Mouse (Mus musculus) kidney, embryonic 15.5 days (tissue): ENCODE measurements around the gene Tns3. TPM values are rescaled to one million over a fixed set of nuclear protein-coding genes. Genes with fewer than 3 reads are reported as not detected.

Experiments
- ATAC-seq: fragments of 200-750 bp; cut with Nextera tagmentation; replicated peaks from 2 replicates; pipeline ENCODE4 v1.8.0; 2017; ENCODE audit warnings: moderate TSS enrichment; ENCODE audit not compliant: low FRiP score
- H3K27ac ChIP-seq: fragments of 300-500 bp; sonication (generic); 2 replicates; pipeline ENCODE4 v1.5.1; 2015; ENCODE audit warnings: mild to moderate bottlenecking, inconsistent platforms
- H3K27me3 ChIP-seq: fragments of 300-500 bp; sonication (generic); 2 replicates; pipeline ENCODE4 v1.6.1; 2015; ENCODE audit warnings: inconsistent platforms
- H3K36me3 ChIP-seq: fragments of 300-500 bp; sonication (generic); 2 replicates; pipeline ENCODE4 v1.6.1; 2015; ENCODE audit warnings: inconsistent platforms
- H3K4me1 ChIP-seq: fragments of 300-500 bp; sonication (generic); 2 replicates; pipeline ENCODE4 v1.6.1; 2015; ENCODE audit warnings: inconsistent platforms
- H3K4me2 ChIP-seq: fragments of 300-500 bp; sonication (generic); 2 replicates; pipeline ENCODE4 v1.6.1; 2015; ENCODE audit warnings: moderate library complexity, mild to moderate bottlenecking, inconsistent platforms
- H3K4me3 ChIP-seq: fragments of 300-500 bp; sonication (generic); replicated peaks from 2 replicates; pipeline ENCODE4 v1.5.1; 2015; ENCODE audit warnings: mild to moderate bottlenecking, inconsistent platforms
- H3K9ac ChIP-seq: fragments of 300-500 bp; sonication (generic); 2 replicates; pipeline ENCODE4 v1.6.1; 2015; ENCODE audit warnings: mild to moderate bottlenecking, inconsistent platforms
- H3K9me3 ChIP-seq: fragments of 300-500 bp; sonication (generic); replicated peaks from 2 replicates; pipeline ENCODE4 v1.6.1; 2016; ENCODE audit warnings: inconsistent platforms
- WGBS: fragments of 180-500 bp; shearing (Covaris S2); methylation state at CpG from one replicate; pipeline ENCODE4 v1.1.7; 2015; ENCODE audit warnings: mixed read lengths; 5-methylcytosine and 5-hydroxymethylcytosine counted together
- polyA plus RNA-seq: library from polyadenylated mRNA; unstranded; fragments of >200 nt; fragmentation: Nextera tagmentation; extraction: Ambion mirVana; gene quantifications from 2 replicates; pipeline ENCODE4 v1.2.1, GENCODE M21; 2015

The Tns3 gene
- polyA plus RNA-seq, 1 experiment from 2014 or later, result 27.7 TPM

GRCm38 (mm10) chr11:8432941-8433340 lies 231.4 kb downstream of the Tns3 start:
- no peaks in the 10 kb centered on the region for H3K4me1 ChIP-seq
- no peak for ATAC-seq
- WGBS, result 87% methylated on average over 8 of the region's 8 CpGs
- H3K27ac ChIP-seq, result no peak overlapping the region
- no peaks in the 10 kb centered on the region for H3K9me3 ChIP-seq
- no peak overlapping the region for H3K4me2 ChIP-seq
- no peak overlapping the region for H3K4me3 ChIP-seq
- peaks cover 85% of the 10 kb centered on the region for H3K36me3 ChIP-seq
- H3K9ac ChIP-seq, result no peak overlapping the region
- H3K27me3 ChIP-seq, result no peaks in the 10 kb centered on the region

- no peak overlapping the region for H3K4me2 ChIP-seq
- 86% methylated on average over 11 of the region's 11 CpGs for WGBS
- H3K9me3 ChIP-seq, result no peaks in the 10 kb centered on the region
- H3K4me1 ChIP-seq, result peaks cover 13% of the 10 kb centered on the region
- H3K27ac ChIP-seq, result no peak overlapping the region
- no peak for ATAC-seq
- no peak overlapping the region for H3K4me3 ChIP-seq
- no peaks in the 10 kb centered on the region for H3K27me3 ChIP-seq
- no peak overlapping the region for H3K9ac ChIP-seq
- peaks cover 32% of the 10 kb centered on the region for H3K36me3 ChIP-seq
These were observed 236.7 kb downstream of the Tns3 start for GRCm38 (mm10) chr11:8427660-8428059.

GRCm38 (mm10) chr11:8425226-8425570 lies 239.1 kb downstream of the Tns3 start:
- Histone ChIP-seq H3K27me3 (no peaks in the 10 kb centered on the region), H3K36me3 (peaks cover 9% of the 10 kb centered on the region), H3K9me3 (no peaks in the 10 kb centered on the region), H3K27ac (peak overlapping the region; percentile 65), H3K4me1 (peaks cover 13% of the 10 kb centered on the region), H3K4me2 (no peak overlapping the region), H3K4me3 (no peak overlapping the region), H3K9ac (no peak overlapping the region)
- ATAC-seq, result no peak
- WGBS, result 86% methylated on average over 5 of the region's 5 CpGs

- peak overlapping the region; percentile 65 for H3K27ac ChIP-seq
- H3K4me1 ChIP-seq, result peaks cover 13% of the 10 kb centered on the region
- no peaks in the 10 kb centered on the region for H3K9me3 ChIP-seq
- peak overlapping the region; percentile 49 for H3K4me2 ChIP-seq
- H3K36me3 ChIP-seq, result peaks cover 3% of the 10 kb centered on the region; the same call in 1 of the 2 replicates
- 26% methylated on average over 13 of the region's 13 CpGs for WGBS
- peak; percentile 82 for ATAC-seq
- no peaks in the 10 kb centered on the region for H3K27me3 ChIP-seq
- peak overlapping the region; percentile 10; the same call in 1 of the 2 replicates for H3K4me3 ChIP-seq
- no peak overlapping the region for H3K9ac ChIP-seq
These were observed 239.8 kb downstream of the Tns3 start for GRCm38 (mm10) chr11:8424342-8425225.

- H3K36me3 ChIP-seq, result no peaks in the 10 kb centered on the region
- no peaks in the 10 kb centered on the region for H3K4me1 ChIP-seq
- 32% methylated on average over 18 of the region's 18 CpGs for WGBS
- H3K9me3 ChIP-seq, result no peaks in the 10 kb centered on the region
- H3K27ac ChIP-seq, result no peak overlapping the region
- H3K4me2 ChIP-seq, result no peak overlapping the region
- no peak overlapping the region for H3K9ac ChIP-seq
- peak; percentile 78 for ATAC-seq
- H3K27me3 ChIP-seq, result 0 out of 2 replicates have a peak, but pooled peaks cover 3% of the 10 kb centered on the region
- H3K4me3 ChIP-seq, result no peak overlapping the region
These were observed 259.0 kb downstream of the Tns3 start for GRCm38 (mm10) chr11:8405225-8405899.

- 0 out of 2 replicates have a peak, but pooled peaks cover 3% of the 10 kb centered on the region for H3K27me3 ChIP-seq
- WGBS, result 82% methylated on average over 7 of the region's 7 CpGs
- H3K4me1 ChIP-seq, result no peaks in the 10 kb centered on the region
- no peaks in the 10 kb centered on the region for H3K36me3 ChIP-seq
- no peak overlapping the region for H3K4me3 ChIP-seq
- ATAC-seq, result no peak
- no peak overlapping the region for H3K27ac ChIP-seq
- no peaks in the 10 kb centered on the region for H3K9me3 ChIP-seq
- H3K4me2 ChIP-seq, result no peak overlapping the region
- no peak overlapping the region for H3K9ac ChIP-seq
These were observed 263.0 kb downstream of the Tns3 start for GRCm38 (mm10) chr11:8401328-8401727.

- Histone ChIP-seq H3K9ac (no peak overlapping the region), H3K27ac (no peak overlapping the region), H3K4me1 (no peaks in the 10 kb centered on the region), H3K4me3 (no peak overlapping the region), H3K36me3 (no peaks in the 10 kb centered on the region), H3K9me3 (no peaks in the 10 kb centered on the region), H3K4me2 (no peak overlapping the region), H3K27me3 (no peaks in the 10 kb centered on the region)
- 73% methylated on average over 7 of the region's 7 CpGs for WGBS
- no peak for ATAC-seq
These were observed 268.0 kb downstream of the Tns3 start for GRCm38 (mm10) chr11:8396329-8396728.

GRCm38 (mm10) chr11:8391564-8391963 lies 272.8 kb downstream of the Tns3 start:
- no peaks in the 10 kb centered on the region for H3K9me3 ChIP-seq
- no peak overlapping the region for H3K4me2 ChIP-seq
- no peaks in the 10 kb centered on the region for H3K4me1 ChIP-seq
- no peak overlapping the region for H3K4me3 ChIP-seq
- H3K27me3 ChIP-seq, result no peaks in the 10 kb centered on the region
- no peaks in the 10 kb centered on the region for H3K36me3 ChIP-seq
- H3K9ac ChIP-seq, result no peak overlapping the region
- ATAC-seq, result no peak
- no peak overlapping the region for H3K27ac ChIP-seq
- WGBS, result 64% methylated on average over 5 of the region's 5 CpGs

GRCm38 (mm10) chr11:8385891-8386405 lies 278.4 kb downstream of the Tns3 start:
- Histone ChIP-seq H3K36me3 (no peaks in the 10 kb centered on the region), H3K4me3 (no peak overlapping the region), H3K4me2 (no peak overlapping the region), H3K27me3 (no peaks in the 10 kb centered on the region), H3K9me3 (no peaks in the 10 kb centered on the region), H3K27ac (no peak overlapping the region), H3K9ac (no peak overlapping the region), H3K4me1 (no peaks in the 10 kb centered on the region)
- ATAC-seq, result no peak
- 84% methylated on average over 7 of the region's 7 CpGs for WGBS
